Mouse (Mus musculus): ENCODE results near the gene Adamtsl4. TPM values are rescaled to one million over a fixed set of nuclear protein-coding genes. Genes with fewer than 3 reads are reported as not detected.

Adamtsl4 gene
- polyA plus RNA-seq, 1 experiment from 2014 or later, result 2.6 TPM

DNA sequence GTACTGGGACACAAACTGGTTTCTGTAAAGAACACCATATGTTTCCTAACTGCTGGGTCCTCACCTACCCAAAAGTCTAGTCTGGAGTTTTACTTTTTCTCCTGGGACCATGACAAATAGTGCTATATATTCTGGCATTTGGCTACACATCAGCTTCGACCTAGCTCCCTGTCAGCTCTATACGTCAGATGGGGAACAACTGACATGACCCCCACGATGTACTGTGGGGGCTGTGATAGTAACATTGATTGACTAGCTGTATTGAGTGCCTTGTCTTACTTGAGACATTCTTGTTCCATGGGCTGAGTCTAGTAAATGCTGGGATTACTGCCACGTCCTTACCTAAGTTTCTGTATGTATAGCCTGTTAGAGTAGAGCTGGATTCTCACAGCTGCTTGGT lies 20.2 kb downstream of the Adamtsl4 start:
- no peak for DNase-seq
- Histone ChIP-seq H3K9me3 (ENCODE audit: low read length) (no peaks in the 10 kb centered on the region), H3K9ac (replicated peaks) (peak overlapping the region; percentile 39), H3K27ac (ENCODE audit: low read depth) (peak overlapping the region; percentile 91), H3K4me3 (ENCODE audit: low read depth, low read length) (no peak overlapping the region), H3K36me3 (replicated peaks; ENCODE audit: insufficient read depth, low read length) (peaks cover 20% of the 10 kb centered on the region), H3K27me3 (ENCODE audit: insufficient read depth, low read length) (no peaks in the 10 kb centered on the region), H3K4me1 (ENCODE audit: insufficient read depth) (peaks cover 74% of the 10 kb centered on the region), H3K4me2 (ENCODE audit: low read depth, low read length) (peak overlapping the region; percentile 7)
- WGBS (ENCODE audit: insufficient replicate concordance), result 40% methylated on average over 4 of the region's 4 CpGs
- no peak for ATAC-seq
- no peak for TF ChIP-seq CTCF (IDR thresholded peaks at IDR 0.05; ENCODE audit: low read depth)
- no peak for TF ChIP-seq EP300 (IDR thresholded peaks at IDR 0.05; ENCODE audit: low read depth)

DNA sequence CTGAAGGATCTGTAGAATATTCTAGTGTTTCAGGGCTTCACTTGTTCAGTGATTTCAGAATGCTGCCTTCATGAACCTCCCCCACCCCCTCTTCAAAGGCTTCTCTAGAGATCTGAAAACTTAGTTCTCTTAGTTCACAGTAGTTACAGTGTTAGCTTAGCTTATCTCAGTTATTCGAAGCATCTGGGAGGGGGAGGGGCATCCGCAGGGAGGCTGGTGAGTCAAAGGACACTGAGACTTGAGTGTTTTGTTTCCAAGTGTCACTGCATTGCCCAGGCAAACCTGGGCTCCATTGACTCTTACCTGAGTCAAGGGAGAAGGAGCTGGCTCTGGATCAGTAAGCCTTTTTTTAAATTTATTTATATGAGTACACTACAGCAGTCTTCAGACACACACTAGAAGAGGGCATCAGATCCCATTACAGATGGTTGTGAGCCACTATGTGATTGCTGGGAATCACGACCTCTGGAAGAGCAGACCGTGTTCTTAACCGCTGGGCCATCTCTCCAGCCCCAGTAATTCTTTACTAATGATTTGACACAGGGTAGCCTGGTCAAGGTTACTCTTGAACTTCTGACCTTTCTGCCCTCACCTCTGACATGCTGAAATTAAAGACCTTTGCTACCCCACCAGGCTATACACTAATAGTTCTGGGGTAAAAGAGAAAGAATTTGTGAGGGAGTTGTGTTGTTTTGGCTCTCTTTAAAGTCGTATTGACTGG lies 21.4 kb downstream of the Adamtsl4 start:
- H3K27me3 ChIP-seq (ENCODE audit: insufficient read depth, low read length), result no peaks in the 10 kb centered on the region
- no peaks in the 10 kb centered on the region for H3K9me3 ChIP-seq (ENCODE audit: low read length)
- 46% methylated on average over 6 of the region's 6 CpGs for WGBS (ENCODE audit: insufficient replicate concordance)
- H3K4me1 ChIP-seq (ENCODE audit: insufficient read depth), result peaks cover 76% of the 10 kb centered on the region
- H3K36me3 ChIP-seq (replicated peaks; ENCODE audit: insufficient read depth, low read length), result peaks cover 31% of the 10 kb centered on the region
- TF ChIP-seq CTCF (IDR thresholded peaks at IDR 0.05; ENCODE audit: low read depth), result no peak
- TF ChIP-seq EP300 (IDR thresholded peaks at IDR 0.05; ENCODE audit: low read depth), result peak; percentile 28
- H3K4me2 ChIP-seq (ENCODE audit: low read depth, low read length), result peak overlapping the region; percentile 29
- H3K4me3 ChIP-seq (ENCODE audit: low read depth, low read length), result no peak overlapping the region
- peak overlapping the region; percentile 23; the same call in 1 of the 2 replicates for H3K9ac ChIP-seq (replicated peaks)
- H3K27ac ChIP-seq (ENCODE audit: low read depth), result peak overlapping the region; percentile 91
- ATAC-seq (peak; percentile 56), DNase-seq (peak; percentile 79)

DNA sequence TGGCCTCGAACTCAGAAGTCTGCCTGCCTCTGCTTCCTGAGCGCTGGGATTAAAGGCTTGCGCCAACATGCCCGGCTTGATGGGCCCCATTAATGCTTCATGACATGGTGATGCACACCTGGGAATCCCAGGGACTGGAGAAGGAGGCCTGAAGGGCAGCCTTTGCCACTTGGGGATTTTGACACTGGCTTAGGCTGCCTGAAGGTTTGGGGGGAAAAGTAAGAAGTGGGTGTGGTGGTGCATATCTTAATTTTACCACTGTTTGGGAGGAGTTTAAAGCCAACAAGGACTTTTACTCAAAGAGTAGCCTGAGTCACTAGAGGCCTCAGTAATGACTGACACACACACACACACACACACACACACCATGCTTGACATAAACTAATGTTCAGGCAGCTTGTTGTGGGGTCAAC lies 22.8 kb downstream of the Adamtsl4 start:
- no peaks in the 10 kb centered on the region for H3K9me3 ChIP-seq (ENCODE audit: low read length)
- no peak for TF ChIP-seq CTCF (IDR thresholded peaks at IDR 0.05; ENCODE audit: low read depth)
- no peak for TF ChIP-seq EP300 (IDR thresholded peaks at IDR 0.05; ENCODE audit: low read depth)
- H3K9ac ChIP-seq (replicated peaks), result peak overlapping the region; percentile 22; the same call in 1 of the 2 replicates
- no peaks in the 10 kb centered on the region for H3K27me3 ChIP-seq (ENCODE audit: insufficient read depth, low read length)
- peaks cover 78% of the 10 kb centered on the region for H3K4me1 ChIP-seq (ENCODE audit: insufficient read depth)
- ATAC-seq (no peak), DNase-seq (no peak)
- H3K27ac ChIP-seq (ENCODE audit: low read depth), result peak overlapping the region; percentile 91
- H3K4me2 ChIP-seq (ENCODE audit: low read depth, low read length), result peak overlapping the region; percentile 29
- peaks cover 42% of the 10 kb centered on the region for H3K36me3 ChIP-seq (replicated peaks; ENCODE audit: insufficient read depth, low read length)
- WGBS (ENCODE audit: insufficient replicate concordance), result 76% methylated on average over 4 of the region's 4 CpGs
- H3K4me3 ChIP-seq (ENCODE audit: low read depth, low read length), result no peak overlapping the region

DNA sequence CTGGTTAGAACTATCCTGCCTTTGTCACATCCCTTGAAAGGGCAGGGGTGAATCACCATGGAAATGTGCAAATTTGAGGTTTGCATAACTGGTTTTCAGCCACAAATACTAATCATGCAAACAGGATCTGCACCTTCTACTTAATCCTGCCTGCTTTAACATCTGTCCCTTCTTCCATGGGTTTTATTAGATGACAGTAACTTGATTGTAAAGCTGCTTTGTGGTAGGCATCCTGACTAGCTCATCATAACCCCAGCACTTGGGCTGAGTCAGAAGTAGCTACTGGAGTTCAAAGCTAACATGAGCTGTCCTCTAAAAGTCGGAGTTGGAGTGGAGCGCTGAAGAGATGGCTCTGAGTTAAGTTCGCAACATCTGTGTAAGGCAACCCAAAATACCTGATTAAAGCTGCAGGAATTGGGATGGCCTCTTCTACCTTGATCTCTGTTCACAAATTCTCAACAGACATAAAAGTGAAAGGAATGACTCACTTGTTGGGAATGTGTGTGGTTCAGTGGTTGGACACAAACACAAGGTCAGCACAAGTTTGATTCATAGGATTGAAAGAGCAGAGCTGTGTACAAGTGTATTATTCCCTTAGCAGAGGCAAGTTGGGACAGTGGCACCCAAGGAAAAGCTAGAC lies 23.6 kb downstream of the Adamtsl4 start:
- DNase-seq, result no peak
- TF ChIP-seq CTCF (IDR thresholded peaks at IDR 0.05; ENCODE audit: low read depth) (no peak), EP300 (IDR thresholded peaks at IDR 0.05; ENCODE audit: low read depth) (no peak)
- Histone ChIP-seq H3K4me2 (ENCODE audit: low read depth, low read length) (peak overlapping the region; percentile 78; the same call in 1 of the 2 replicates), H3K4me1 (ENCODE audit: insufficient read depth) (peaks cover 72% of the 10 kb centered on the region), H3K9me3 (ENCODE audit: low read length) (no peaks in the 10 kb centered on the region), H3K9ac (replicated peaks) (0 out of 2 replicates have a peak overlapping the region, but pooled peaks have one; percentile 5), H3K4me3 (ENCODE audit: low read depth, low read length) (no peak overlapping the region), H3K27ac (ENCODE audit: low read depth) (peak overlapping the region; percentile 91), H3K36me3 (replicated peaks; ENCODE audit: insufficient read depth, low read length) (peaks cover 42% of the 10 kb centered on the region), H3K27me3 (ENCODE audit: insufficient read depth, low read length) (no peaks in the 10 kb centered on the region)
- 86% methylated on average over 3 of the region's 3 CpGs for WGBS (ENCODE audit: insufficient replicate concordance)
- no peak for ATAC-seq

DNA sequence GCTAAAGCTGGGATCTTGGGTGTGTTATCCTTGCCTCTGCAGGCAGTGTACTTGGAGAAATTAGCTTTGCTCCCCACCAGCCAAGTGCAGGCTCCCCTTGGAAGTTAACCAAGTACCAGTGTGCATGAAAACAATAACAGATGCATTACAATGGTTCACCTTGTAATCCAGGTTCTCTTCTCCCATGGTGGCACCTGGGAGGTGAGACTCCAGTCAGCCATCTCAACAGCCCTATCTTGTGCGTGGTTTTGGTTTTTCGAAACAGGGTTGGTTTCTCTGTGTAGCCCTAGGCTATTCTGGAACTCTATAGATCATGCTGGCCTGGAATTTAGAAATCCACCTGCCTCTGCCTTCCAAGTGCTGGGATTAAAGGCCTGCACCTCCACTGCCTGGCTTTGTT lies 24.2 kb downstream of the Adamtsl4 start:
- 66% methylated on average over 2 of the region's 2 CpGs for WGBS (ENCODE audit: insufficient replicate concordance)

DNA sequence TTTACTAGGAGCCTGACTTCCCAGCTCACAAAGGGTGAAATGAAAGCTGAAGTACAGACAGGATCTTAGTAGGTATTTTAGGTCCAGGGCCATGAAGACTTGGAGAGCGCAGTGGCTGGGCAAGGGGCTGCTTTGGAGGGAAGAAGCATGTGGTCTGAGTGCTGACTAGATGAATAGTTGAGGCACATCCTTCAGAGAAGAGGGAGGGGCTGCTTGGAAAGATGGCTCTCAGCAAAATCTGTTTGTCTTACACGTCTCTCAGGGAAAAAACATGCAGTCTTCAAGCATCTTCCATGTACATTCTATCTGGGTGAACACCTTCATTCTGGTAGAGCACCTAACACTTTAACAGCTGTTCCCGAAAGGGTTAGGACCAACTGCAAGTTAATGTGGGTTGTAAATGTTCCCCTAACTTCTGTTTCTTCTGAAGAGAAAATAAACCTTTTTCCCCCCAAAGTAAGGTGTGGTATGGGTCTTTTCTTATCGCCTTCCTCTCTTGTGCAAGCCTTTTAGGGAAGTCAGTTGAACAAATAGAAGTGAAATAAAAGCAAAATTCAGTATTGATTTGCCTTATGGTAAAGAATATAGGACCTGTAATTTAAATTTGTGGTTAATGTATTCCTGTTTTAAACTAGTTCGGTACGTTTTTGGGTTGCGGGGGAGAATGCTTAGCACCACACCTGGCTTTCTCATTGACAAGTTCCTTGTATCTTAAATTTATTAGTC lies 24.8 kb downstream of the Adamtsl4 start:
- peak overlapping the region; percentile 78 for H3K4me2 ChIP-seq (ENCODE audit: low read depth, low read length)
- TF ChIP-seq CTCF (IDR thresholded peaks at IDR 0.05; ENCODE audit: low read depth), result no peak
- no peak for TF ChIP-seq EP300 (IDR thresholded peaks at IDR 0.05; ENCODE audit: low read depth)
- H3K27ac ChIP-seq (ENCODE audit: low read depth), result peak overlapping the region; percentile 99
- H3K9ac ChIP-seq (replicated peaks), result peak overlapping the region; percentile 35; the same call in 1 of the 2 replicates
- peaks cover 66% of the 10 kb centered on the region for H3K4me1 ChIP-seq (ENCODE audit: insufficient read depth)
- ATAC-seq, result no peak
- WGBS (ENCODE audit: insufficient replicate concordance), result 65% methylated on average over 7 of the region's 7 CpGs
- peak overlapping the region; percentile 99; the same call in 1 of the 2 replicates for H3K4me3 ChIP-seq (ENCODE audit: low read depth, low read length)
- H3K9me3 ChIP-seq (ENCODE audit: low read length), result no peaks in the 10 kb centered on the region
- H3K36me3 ChIP-seq (replicated peaks; ENCODE audit: insufficient read depth, low read length), result peaks cover 42% of the 10 kb centered on the region
- no peaks in the 10 kb centered on the region for H3K27me3 ChIP-seq (ENCODE audit: insufficient read depth, low read length)
- DNase-seq, result no peak

More for the DNA sequence above, 24.2 kb downstream of the Adamtsl4 start:
- DNase-seq (no peak), ATAC-seq (no peak)
- peak overlapping the region; percentile 91 for H3K27ac ChIP-seq (ENCODE audit: low read depth)
- peaks cover 42% of the 10 kb centered on the region for H3K36me3 ChIP-seq (replicated peaks; ENCODE audit: insufficient read depth, low read length)
- no peaks in the 10 kb centered on the region for H3K9me3 ChIP-seq (ENCODE audit: low read length)
- no peak overlapping the region for H3K4me3 ChIP-seq (ENCODE audit: low read depth, low read length)
- no peak overlapping the region; the same call in 1 of the 2 replicates for H3K9ac ChIP-seq (replicated peaks)
- peaks cover 70% of the 10 kb centered on the region for H3K4me1 ChIP-seq (ENCODE audit: insufficient read depth)
- peak overlapping the region; percentile 78 for H3K4me2 ChIP-seq (ENCODE audit: low read depth, low read length)
- TF ChIP-seq EP300 (IDR thresholded peaks at IDR 0.05; ENCODE audit: low read depth), result no peak
- no peak for TF ChIP-seq CTCF (IDR thresholded peaks at IDR 0.05; ENCODE audit: low read depth)
- no peaks in the 10 kb centered on the region for H3K27me3 ChIP-seq (ENCODE audit: insufficient read depth, low read length)
